Mouse (Mus musculus): ENCODE data around the gene Ndufs7. TPM values are rescaled to one million over a fixed set of nuclear protein-coding genes. Genes with fewer than 3 reads are reported as not detected.

Ndufs7 gene
- polyA plus RNA-seq, 1 experiment from 2014 or later = 242 TPM

DNA sequence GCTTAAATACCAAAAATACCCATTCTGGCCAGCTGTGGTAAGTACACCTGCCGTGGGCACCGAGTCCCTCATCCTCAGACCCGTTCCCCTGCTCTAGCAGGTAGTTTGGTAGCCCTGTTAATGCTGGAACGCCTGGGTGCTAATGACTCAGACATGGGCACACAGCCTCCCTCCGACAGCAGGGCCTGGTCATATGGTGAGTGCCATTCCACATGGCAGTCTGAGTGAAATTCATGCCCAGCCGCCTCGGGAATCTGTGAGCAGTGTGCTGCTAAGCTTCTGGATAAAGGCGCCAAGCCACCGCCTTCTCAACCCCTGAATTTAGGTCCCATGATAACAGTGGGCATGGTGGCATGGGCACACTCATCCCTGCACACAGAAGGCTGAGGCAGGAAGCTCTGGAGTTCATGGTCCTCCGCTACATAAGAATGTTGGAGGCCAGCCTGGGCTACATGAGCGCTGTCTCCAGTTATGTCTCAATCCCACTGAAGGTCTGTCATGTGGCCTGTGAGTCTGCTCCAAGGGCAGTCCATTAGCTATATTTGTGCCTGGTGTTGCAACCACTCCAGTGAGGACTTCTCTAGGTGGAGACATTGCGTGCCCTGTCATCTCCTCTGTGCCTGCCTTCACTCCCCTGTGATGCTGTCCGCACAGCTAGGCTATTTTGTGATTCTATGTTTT lies 12.6 kb upstream of the Ndufs7 start:
- Histone ChIP-seq H3K9me3 (ENCODE audit: control insufficient read depth, low read length) (no peaks in the 10 kb centered on the region), H3K9ac (ENCODE audit: low read depth, low read length) (no peak overlapping the region), H3K4me1 (replicated peaks; ENCODE audit: control insufficient read depth, insufficient read depth, low read length) (0 out of 2 replicates have a peak, but pooled peaks cover 2% of the 10 kb centered on the region), H3K27ac (ENCODE audit: low read depth, low read length) (no peak overlapping the region), H3K36me3 (ENCODE audit: control insufficient read depth, insufficient read depth, low read length) (peaks cover 19% of the 10 kb centered on the region), H3K4me2 (replicated peaks; ENCODE audit: low read depth, low read length) (no peak overlapping the region), H3K4me3 (ENCODE audit: low read depth, low read length) (no peak overlapping the region), H3K27me3 (ENCODE audit: control insufficient read depth, insufficient read depth, low read length) (no peaks in the 10 kb centered on the region)
- DNase-seq (ENCODE audit: low spot score) = no peak
- 95% methylated on average over 13 of the region's 13 CpGs for WGBS
- ATAC-seq (ENCODE audit: low FRiP score) = no peak

DNA sequence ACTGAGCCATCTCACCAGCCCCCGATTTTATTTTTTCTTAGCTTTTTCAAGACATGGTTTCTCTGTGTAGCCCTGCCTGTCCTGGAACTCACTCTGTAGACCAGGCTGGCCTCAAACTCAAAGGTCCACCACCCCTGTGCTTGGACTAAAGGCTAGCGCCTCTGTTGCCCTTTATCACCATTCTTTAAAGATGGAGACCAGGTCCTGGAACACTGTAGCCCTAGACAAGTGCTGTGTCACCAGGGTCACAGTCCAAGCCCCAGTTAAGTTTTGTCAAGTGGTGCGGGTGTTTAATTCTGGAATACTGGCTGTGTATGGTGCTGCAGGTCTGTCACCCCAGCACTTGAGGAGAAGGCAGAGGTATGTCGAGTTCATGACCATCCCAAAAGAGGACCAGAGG lies 11.9 kb upstream of the Ndufs7 start:
- Histone ChIP-seq H3K4me3 (ENCODE audit: low read depth, low read length) (no peak overlapping the region), H3K9ac (ENCODE audit: low read depth, low read length) (no peak overlapping the region), H3K27me3 (ENCODE audit: control insufficient read depth, insufficient read depth, low read length) (no peaks in the 10 kb centered on the region), H3K4me1 (replicated peaks; ENCODE audit: control insufficient read depth, insufficient read depth, low read length) (0 out of 2 replicates have a peak, but pooled peaks cover 2% of the 10 kb centered on the region), H3K27ac (ENCODE audit: low read depth, low read length) (no peak overlapping the region), H3K9me3 (ENCODE audit: control insufficient read depth, low read length) (no peaks in the 10 kb centered on the region), H3K36me3 (ENCODE audit: control insufficient read depth, insufficient read depth, low read length) (peaks cover 21% of the 10 kb centered on the region), H3K4me2 (replicated peaks; ENCODE audit: low read depth, low read length) (no peak overlapping the region)
- no peak for ATAC-seq (ENCODE audit: low FRiP score)
- WGBS = 90% methylated on average over 4 of the region's 4 CpGs
- no peak for DNase-seq (ENCODE audit: low spot score)

GRCm38 (mm10) chr10:80238306-80238705 lies 10.6 kb upstream of the Ndufs7 start:
- DNase-seq (ENCODE audit: low spot score) (no peak), ATAC-seq (ENCODE audit: low FRiP score) (no peak)
- Histone ChIP-seq H3K4me1 (replicated peaks; ENCODE audit: control insufficient read depth, insufficient read depth, low read length) (no peaks in the 10 kb centered on the region; the same call in 1 of the 2 replicates), H3K9ac (ENCODE audit: low read depth, low read length) (no peak overlapping the region), H3K27me3 (ENCODE audit: control insufficient read depth, insufficient read depth, low read length) (no peaks in the 10 kb centered on the region), H3K27ac (ENCODE audit: low read depth, low read length) (no peak overlapping the region), H3K9me3 (ENCODE audit: control insufficient read depth, low read length) (no peaks in the 10 kb centered on the region), H3K4me2 (replicated peaks; ENCODE audit: low read depth, low read length) (no peak overlapping the region), H3K36me3 (ENCODE audit: control insufficient read depth, insufficient read depth, low read length) (peaks cover 25% of the 10 kb centered on the region), H3K4me3 (ENCODE audit: low read depth, low read length) (no peak overlapping the region)
- 95% methylated on average over 3 of the region's 3 CpGs for WGBS

GRCm38 (mm10) chr10:80239791-80240190 lies 9.1 kb upstream of the Ndufs7 start:
- H3K9me3 ChIP-seq (ENCODE audit: control insufficient read depth, low read length) = no peaks in the 10 kb centered on the region
- H3K4me2 ChIP-seq (replicated peaks; ENCODE audit: low read depth, low read length) = no peak overlapping the region
- DNase-seq (ENCODE audit: low spot score) (no peak), ATAC-seq (ENCODE audit: low FRiP score) (no peak)
- H3K4me1 ChIP-seq (replicated peaks; ENCODE audit: control insufficient read depth, insufficient read depth, low read length) = no peaks in the 10 kb centered on the region; the same call in 1 of the 2 replicates
- no peak overlapping the region for H3K9ac ChIP-seq (ENCODE audit: low read depth, low read length)
- H3K36me3 ChIP-seq (ENCODE audit: control insufficient read depth, insufficient read depth, low read length) = peaks cover 25% of the 10 kb centered on the region
- no peaks in the 10 kb centered on the region for H3K27me3 ChIP-seq (ENCODE audit: control insufficient read depth, insufficient read depth, low read length)
- no peak overlapping the region for H3K27ac ChIP-seq (ENCODE audit: low read depth, low read length)
- H3K4me3 ChIP-seq (ENCODE audit: low read depth, low read length) = no peak overlapping the region
- WGBS = 89% methylated on average over 6 of the region's 6 CpGs

DNA sequence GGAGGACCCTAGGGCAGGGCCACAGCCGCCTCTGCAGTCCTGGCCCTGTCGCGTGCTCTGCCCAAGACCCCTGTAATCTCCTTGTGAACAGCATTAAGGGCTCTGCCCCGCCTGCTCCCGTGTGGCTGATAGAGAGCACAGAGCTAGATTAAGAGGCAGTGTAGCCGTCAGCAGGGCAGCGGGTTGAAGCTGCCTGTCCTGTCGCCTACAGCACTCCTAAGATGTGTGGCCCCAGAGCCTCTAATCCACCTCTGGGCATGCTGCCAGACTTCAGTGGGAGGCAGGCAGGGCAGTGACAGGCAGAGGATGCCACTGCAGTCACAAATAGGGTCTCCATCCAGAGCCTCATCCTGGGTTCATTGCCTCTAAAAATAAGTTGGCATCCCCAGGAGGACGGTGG lies 6.8 kb upstream of the Ndufs7 start:
- no peak for DNase-seq (ENCODE audit: low spot score)

GRCm38 (mm10) chr10:80242607-80243006 lies 6.3 kb upstream of the Ndufs7 start:
- Histone ChIP-seq H3K27me3 (ENCODE audit: control insufficient read depth, insufficient read depth, low read length) (no peaks in the 10 kb centered on the region), H3K9ac (ENCODE audit: low read depth, low read length) (0 out of 2 replicates have a peak overlapping the region, but pooled peaks have one; percentile 23), H3K4me1 (replicated peaks; ENCODE audit: control insufficient read depth, insufficient read depth, low read length) (peaks cover 3% of the 10 kb centered on the region; the same call in 1 of the 2 replicates), H3K4me3 (ENCODE audit: low read depth, low read length) (no peak overlapping the region), H3K27ac (ENCODE audit: low read depth, low read length) (no peak overlapping the region), H3K4me2 (replicated peaks; ENCODE audit: low read depth, low read length) (no peak overlapping the region), H3K36me3 (ENCODE audit: control insufficient read depth, insufficient read depth, low read length) (peaks cover 20% of the 10 kb centered on the region), H3K9me3 (ENCODE audit: control insufficient read depth, low read length) (no peaks in the 10 kb centered on the region)
- DNase-seq (ENCODE audit: low spot score) (no peak), ATAC-seq (ENCODE audit: low FRiP score) (no peak)
- WGBS = 82% methylated on average over 3 of the region's 3 CpGs

More for the DNA sequence above, 6.8 kb upstream of the Ndufs7 start:
- no peak for ATAC-seq (ENCODE audit: low FRiP score)
- 90% methylated on average over 9 of the region's 9 CpGs for WGBS
- Histone ChIP-seq H3K4me2 (replicated peaks; ENCODE audit: low read depth, low read length) (no peak overlapping the region), H3K27me3 (ENCODE audit: control insufficient read depth, insufficient read depth, low read length) (no peaks in the 10 kb centered on the region), H3K4me1 (replicated peaks; ENCODE audit: control insufficient read depth, insufficient read depth, low read length) (peaks cover 3% of the 10 kb centered on the region; the same call in 1 of the 2 replicates), H3K36me3 (ENCODE audit: control insufficient read depth, insufficient read depth, low read length) (peaks cover 22% of the 10 kb centered on the region), H3K27ac (ENCODE audit: low read depth, low read length) (no peak overlapping the region), H3K9ac (ENCODE audit: low read depth, low read length) (no peak overlapping the region), H3K9me3 (ENCODE audit: control insufficient read depth, low read length) (no peaks in the 10 kb centered on the region), H3K4me3 (ENCODE audit: low read depth, low read length) (no peak overlapping the region)

DNA sequence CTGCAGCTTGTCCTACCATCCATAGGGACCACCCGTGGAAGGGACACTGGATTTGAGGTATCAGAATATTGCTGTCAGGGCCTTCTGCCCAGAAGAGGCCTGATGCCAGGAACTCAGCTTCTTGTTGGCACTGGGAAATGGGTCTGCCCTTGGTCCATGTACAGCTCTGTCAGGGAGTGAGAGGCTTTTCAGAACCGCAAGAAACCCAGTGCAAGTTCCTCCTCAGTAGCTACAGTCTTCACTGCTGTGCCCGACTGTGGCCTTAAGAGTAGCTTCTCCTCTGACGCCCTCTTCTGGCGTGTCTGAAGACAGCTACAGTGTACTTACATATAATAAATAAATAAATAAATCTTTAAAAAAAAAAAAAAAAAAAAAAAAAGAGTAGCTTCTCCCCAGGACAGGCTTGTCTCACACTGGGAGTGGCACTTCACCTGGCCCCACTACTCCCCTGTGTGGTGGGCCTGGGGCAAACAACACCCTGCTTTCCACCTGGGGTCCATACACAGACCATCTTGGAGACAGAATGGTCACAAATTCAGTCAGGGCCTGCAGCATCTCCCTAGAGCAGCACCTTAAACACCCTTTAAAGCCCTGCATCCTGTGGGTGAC lies 4.0 kb upstream of the Ndufs7 start:
- Histone ChIP-seq H3K4me2 (replicated peaks; ENCODE audit: low read depth, low read length) (no peak overlapping the region), H3K9me3 (ENCODE audit: control insufficient read depth, low read length) (no peaks in the 10 kb centered on the region), H3K4me3 (ENCODE audit: low read depth, low read length) (no peak overlapping the region), H3K36me3 (ENCODE audit: control insufficient read depth, insufficient read depth, low read length) (peaks cover 14% of the 10 kb centered on the region), H3K27me3 (ENCODE audit: control insufficient read depth, insufficient read depth, low read length) (no peaks in the 10 kb centered on the region), H3K4me1 (replicated peaks; ENCODE audit: control insufficient read depth, insufficient read depth, low read length) (peaks cover 3% of the 10 kb centered on the region), H3K27ac (ENCODE audit: low read depth, low read length) (peak overlapping the region; percentile 42; the same call in 1 of the 2 replicates), H3K9ac (ENCODE audit: low read depth, low read length) (no peak overlapping the region)
- no peak for ATAC-seq (ENCODE audit: low FRiP score)
- peak; percentile 65 for DNase-seq (ENCODE audit: low spot score)
- 30% methylated on average over 5 of the region's 5 CpGs for WGBS

DNA sequence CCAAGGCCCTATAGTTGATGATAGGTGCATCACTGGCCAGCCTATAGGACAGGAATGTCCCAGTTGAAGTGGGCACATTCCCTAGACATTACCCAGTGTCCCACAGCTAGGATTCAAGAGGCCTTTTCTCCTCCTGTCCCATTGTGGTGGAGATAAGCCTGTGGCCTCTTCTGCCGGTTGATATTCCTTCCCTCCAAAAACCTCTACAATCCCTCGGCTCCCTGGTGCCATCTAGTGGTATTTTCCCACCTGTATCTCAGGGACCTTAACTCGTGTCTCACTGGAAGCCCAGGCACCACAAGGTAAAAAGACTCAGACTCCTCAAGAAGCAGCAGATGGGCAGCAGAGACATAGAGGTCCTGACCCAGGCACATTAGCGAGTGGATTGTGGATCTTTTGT lies 3.3 kb upstream of the Ndufs7 start:
- peak; percentile 91 for DNase-seq (ENCODE audit: low spot score)
- ATAC-seq (ENCODE audit: low FRiP score) = no peak
- H3K4me2 ChIP-seq (replicated peaks; ENCODE audit: low read depth, low read length) = no peak overlapping the region
- peak overlapping the region; percentile 42 for H3K27ac ChIP-seq (ENCODE audit: low read depth, low read length)
- peak overlapping the region; percentile 27; the same call in 1 of the 2 replicates for H3K9ac ChIP-seq (ENCODE audit: low read depth, low read length)
- no peak overlapping the region for H3K4me3 ChIP-seq (ENCODE audit: low read depth, low read length)
- H3K4me1 ChIP-seq (replicated peaks; ENCODE audit: control insufficient read depth, insufficient read depth, low read length) = peaks cover 3% of the 10 kb centered on the region
- H3K36me3 ChIP-seq (ENCODE audit: control insufficient read depth, insufficient read depth, low read length) = peaks cover 10% of the 10 kb centered on the region
- no peaks in the 10 kb centered on the region for H3K27me3 ChIP-seq (ENCODE audit: control insufficient read depth, insufficient read depth, low read length)
- no peaks in the 10 kb centered on the region for H3K9me3 ChIP-seq (ENCODE audit: control insufficient read depth, low read length)
- 5% methylated on average over 4 of the region's 4 CpGs for WGBS

DNA sequence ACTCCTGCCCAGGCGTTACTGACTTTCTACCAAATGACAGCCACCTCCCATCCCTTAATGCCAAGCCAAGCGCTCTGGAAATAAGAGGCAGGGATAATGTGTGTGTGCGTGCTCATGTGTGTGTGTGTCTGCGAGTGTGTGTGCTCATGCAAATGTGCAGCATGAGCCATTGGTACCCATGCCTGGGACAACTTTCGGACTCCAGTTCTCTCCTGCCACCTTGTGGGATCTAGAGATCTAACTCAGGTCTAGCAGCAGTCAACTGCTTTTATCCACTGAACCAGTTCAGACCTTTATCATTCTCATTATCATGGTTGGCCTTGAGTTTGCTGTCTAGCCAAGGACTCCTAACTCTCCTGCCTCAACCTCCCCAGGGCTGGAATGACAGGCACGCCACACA lies 1.1 kb upstream of the Ndufs7 start:
- H3K27ac ChIP-seq (ENCODE audit: low read depth, low read length) = no peak overlapping the region
- no peak overlapping the region for H3K4me3 ChIP-seq (ENCODE audit: low read depth, low read length)
- no peaks in the 10 kb centered on the region for H3K36me3 ChIP-seq (ENCODE audit: control insufficient read depth, insufficient read depth, low read length)
- DNase-seq (ENCODE audit: low spot score) (peak; percentile 29), ATAC-seq (ENCODE audit: low FRiP score) (no peak)
- H3K9ac ChIP-seq (ENCODE audit: low read depth, low read length) = no peak overlapping the region
- no peaks in the 10 kb centered on the region for H3K9me3 ChIP-seq (ENCODE audit: control insufficient read depth, low read length)
- 52% methylated on average over 6 of the region's 6 CpGs for WGBS
- no peaks in the 10 kb centered on the region for H3K27me3 ChIP-seq (ENCODE audit: control insufficient read depth, insufficient read depth, low read length)
- H3K4me1 ChIP-seq (replicated peaks; ENCODE audit: control insufficient read depth, insufficient read depth, low read length) = peaks cover 3% of the 10 kb centered on the region; the same call in 1 of the 2 replicates
- H3K4me2 ChIP-seq (replicated peaks; ENCODE audit: low read depth, low read length) = no peak overlapping the region
